Comparison of ENCODE assay signal across 21 mouse cellular contexts in genomic region chr8:120787631-120788030, GRCm38 (mm10). TPM values are rescaled to one million over a fixed set of nuclear protein-coding genes. Genes with fewer than 3 reads are reported as not detected.
DNase-seq lines count a peak whose midpoint lies in the region; ATAC-seq and TF ChIP-seq lines count a peak whose summit lies in the region.
"Had no signal": no experiment of that assay in that cellular context is flagged by ENCODE, and none has a peak within 500 bp of the region (broad histone marks: within the 10 kb centered on the region; RNA-seq: fewer than 3 reads in every experiment).

No protein-coding gene starts in this region.

- peaks cover 26% of the 10 kb centered on the region; the same call in 1 of the 2 replicates for H3K27me3 ChIP-seq in heart, embryonic 10.5 days (ENCODE audit: insufficient read depth, poor library complexity, severe bottlenecking)
- no peaks in the 10 kb centered on the region for H3K27me3 ChIP-seq in stomach, postnatal 0 days (ENCODE audit: control insufficient read depth, insufficient read depth, low read length)
- H3K27me3 ChIP-seq: heart, embryonic 15.5 days had no signal

- TF ChIP-seq EP300 in stomach, postnatal 0 days (optimal IDR thresholded peaks at IDR 0.05): no peak

- H3K4me2 ChIP-seq in stomach, postnatal 0 days (replicated peaks; ENCODE audit: low read depth): no peak overlapping the region
- H3K4me2 ChIP-seq: embryonic facial prominence, embryonic 15.5 days; heart, embryonic 11.5 days; heart, embryonic 15.5 days; hindbrain, embryonic 14.5 days had no signal

- peaks cover 21% of the 10 kb centered on the region for H3K4me1 ChIP-seq in heart, embryonic 10.5 days
- H3K4me1 ChIP-seq in stomach, postnatal 0 days (replicated peaks; ENCODE audit: control insufficient read depth, insufficient read depth): no peaks in the 10 kb centered on the region
- H3K4me1 ChIP-seq: embryonic facial prominence, embryonic 15.5 days; forebrain, embryonic 10.5 days; heart, embryonic 15.5 days had no signal

- no peak for ATAC-seq in stomach, postnatal 0 days (ENCODE audit: low FRiP score, low TSS enrichment)
- ATAC-seq: forebrain, embryonic 14.5 days had no signal

- 21% methylated on average over 5 of the region's 5 CpGs for WGBS in heart, embryonic 10.5 days
- WGBS in stomach, postnatal 0 days: 36% methylated on average over 5 of the region's 5 CpGs

- TF ChIP-seq CTCF in stomach, postnatal 0 days (IDR thresholded peaks at IDR 0.05; ENCODE audit: low read depth): 0 out of 2 replicates have a peak, but pooled peaks have one; percentile 21

- no peaks in the 10 kb centered on the region for H3K36me3 ChIP-seq in heart, embryonic 10.5 days
- H3K36me3 ChIP-seq in stomach, postnatal 0 days (ENCODE audit: control insufficient read depth, insufficient read depth, low read length): no peaks in the 10 kb centered on the region
- H3K36me3 ChIP-seq: embryonic facial prominence, embryonic 15.5 days; forebrain, embryonic 10.5 days; heart, embryonic 15.5 days; hindbrain, embryonic 10.5 days had no signal

- DNase-seq in heart, embryonic 10.5 days (ENCODE audit: low spot score): no peak
- no peak for DNase-seq in heart, adult 18-20 months
- DNase-seq in kidney, postnatal 4 days: peak; percentile 45 to 54
- DNase-seq in kidney, postnatal 25 days: no peak
- peak; percentile 30 for DNase-seq in stomach, postnatal 0 days (ENCODE audit: low spot score)
- peak; percentile 56 for DNase-seq in testis, postnatal 10 days (ENCODE audit: low spot score)
- DNase-seq: cerebellum, adult 11 months; cerebellum, adult 8-10 months; cerebellum, postnatal 14 days; embryo, embryonic 11 days; gastrocnemius, adult 2 months; gastrocnemius, postnatal 25 days; heart, postnatal 14 days had no signal

- H3K27ac ChIP-seq in heart, embryonic 10.5 days: 0 out of 2 replicates have a peak overlapping the region, but pooled peaks have one; percentile 4
- no peak overlapping the region for H3K27ac ChIP-seq in stomach, postnatal 0 days (replicated peaks)
- H3K27ac ChIP-seq: embryonic facial prominence, embryonic 15.5 days; forebrain, embryonic 10.5 days; gastrocnemius, adult 2 months; heart, embryonic 15.5 days; hindbrain, embryonic 10.5 days; hindbrain, embryonic 14.5 days had no signal

- no peak overlapping the region for H3K9ac ChIP-seq in stomach, postnatal 0 days (ENCODE audit: low read length)
- H3K9ac ChIP-seq: embryonic facial prominence, embryonic 15.5 days; heart, embryonic 15.5 days; hindbrain, embryonic 14.5 days had no signal

- H3K4me3 ChIP-seq in heart, embryonic 10.5 days: no peak overlapping the region
- no peak overlapping the region for H3K4me3 ChIP-seq in stomach, postnatal 0 days (ENCODE audit: low read depth, low read length)
- H3K4me3 ChIP-seq: embryonic facial prominence, embryonic 15.5 days; erythroblast, embryonic 14.5 days; forebrain, embryonic 10.5 days; gastrocnemius, adult 2 months; heart, embryonic 15.5 days; hindbrain, embryonic 10.5 days had no signal

- no peaks in the 10 kb centered on the region for H3K9me3 ChIP-seq in heart, embryonic 10.5 days
- no peaks in the 10 kb centered on the region for H3K9me3 ChIP-seq in stomach, postnatal 0 days (ENCODE audit: control insufficient read depth, low read length)
- H3K9me3 ChIP-seq: embryonic facial prominence, embryonic 15.5 days; forebrain, embryonic 10.5 days; heart, embryonic 15.5 days; hindbrain, embryonic 10.5 days had no signal

RNA-seq across cellular contexts. Expression of gene Irf8, which starts 51.5 kb away (rescaled TPM):
- 2.1 and 4.5 TPM in 2 replicates for polyA plus RNA-seq in heart, embryonic 10.5 days (2016; fragmentation: Nextera tagmentation; extraction: Ambion mirVana)
- 1 to 10 TPM; 4.8 to 6.9 TPM for total RNA-seq in heart, adult 18-20 months (2021)
- 18.7 and 18.9 TPM in 2 replicates for polyA plus RNA-seq in stomach, postnatal 0 days (2015; fragmentation: Nextera tagmentation; extraction: Ambion mirVana)

Comparison
In these comparisons a context has a peak if more than half of its experiments do, and no peak if none do; other contexts are left out.
1. DNase-seq: peak in kidney, postnatal 4 days (2 of 2), stomach, postnatal 0 days (single experiment) and testis, postnatal 10 days (single experiment); none in heart, embryonic 10.5 days (single experiment), heart, adult 18-20 months (0 of 2) and kidney, postnatal 25 days (0 of 2).